Mouse (Mus musculus): ENCODE results near the gene Cct4.

DNA sequence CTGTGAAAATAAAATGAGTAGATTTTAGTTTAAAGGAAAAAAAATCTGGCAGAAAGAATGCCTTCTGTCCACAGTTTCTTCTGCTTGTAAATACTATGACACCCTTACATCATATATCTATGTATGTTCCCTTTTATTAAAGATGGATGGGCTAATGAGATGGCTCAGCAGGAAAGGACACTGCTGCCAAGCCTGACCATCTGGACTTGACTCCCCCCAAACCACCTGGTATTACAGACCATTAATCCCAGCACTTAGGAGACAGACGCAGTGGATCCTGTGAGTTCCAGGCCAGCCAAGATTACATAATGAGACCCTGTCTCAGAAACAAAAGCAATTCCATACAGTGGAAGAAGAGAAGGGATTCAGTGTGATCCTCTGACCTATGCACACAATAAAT is 11.6 kb upstream of the Cct4 start:
- TF ChIP-seq CTCF (IDR thresholded peaks at IDR 0.05; ENCODE audit: insufficient read depth, low read depth, low read length): no peak
- TF ChIP-seq POLR2A (IDR thresholded peaks at IDR 0.05; ENCODE audit: insufficient read depth, low read depth, low read length): no peak
